Mouse (Mus musculus): ENCODE results near the gene Ypel2. TPM values are rescaled to one million over a fixed set of nuclear protein-coding genes. Genes with fewer than 3 reads are reported as not detected.

The Ypel2 gene
- polyA plus RNA-seq, 1 experiment from 2014 or later, result 7.7 TPM

- ATAC-seq (ENCODE audit: insufficient read depth, low FRiP score), result no peak
- Histone ChIP-seq H3K27me3 (ENCODE audit: control insufficient read depth, insufficient read depth, low read length) (no peaks in the 10 kb centered on the region), H3K4me3 (replicated peaks; ENCODE audit: low read length) (no peak overlapping the region), H3K27ac (ENCODE audit: low read length) (peak overlapping the region; percentile 52; the same call in 1 of the 2 replicates), H3K36me3 (ENCODE audit: control insufficient read depth, insufficient read depth, low read length) (no peaks in the 10 kb centered on the region), H3K9me3 (replicated peaks; ENCODE audit: control insufficient read depth, low read length) (no peaks in the 10 kb centered on the region), H3K9ac (ENCODE audit: low read length) (no peak overlapping the region), H3K4me1 (ENCODE audit: control insufficient read depth, insufficient read depth, low read length) (peaks cover 40% of the 10 kb centered on the region), H3K4me2 (ENCODE audit: low read depth, low read length) (no peak overlapping the region)
- 78% methylated on average over 8 of the region's 8 CpGs for WGBS
Observed at GRCm38 (mm10) chr11:86951672-86952071, 41.8 kb downstream of the Ypel2 start.

- Histone ChIP-seq H3K9ac (ENCODE audit: low read length) (no peak overlapping the region), H3K27me3 (ENCODE audit: control insufficient read depth, insufficient read depth, low read length) (no peaks in the 10 kb centered on the region), H3K4me2 (ENCODE audit: low read depth, low read length) (no peak overlapping the region), H3K36me3 (ENCODE audit: control insufficient read depth, insufficient read depth, low read length) (no peaks in the 10 kb centered on the region), H3K4me3 (replicated peaks; ENCODE audit: low read length) (no peak overlapping the region), H3K27ac (ENCODE audit: low read length) (peak overlapping the region; percentile 40), H3K9me3 (replicated peaks; ENCODE audit: control insufficient read depth, low read length) (no peaks in the 10 kb centered on the region), H3K4me1 (ENCODE audit: control insufficient read depth, insufficient read depth, low read length) (peaks cover 32% of the 10 kb centered on the region; the same call in 1 of the 2 replicates)
- WGBS, result 60% methylated on average over 3 of the region's 3 CpGs
- ATAC-seq (ENCODE audit: insufficient read depth, low FRiP score), result no peak
Observed at GRCm38 (mm10) chr11:86950491-86950890, 43.0 kb downstream of the Ypel2 start.

GRCm38 (mm10) chr11:86949951-86950441, 43.5 kb downstream of the Ypel2 start:
- Histone ChIP-seq H3K27me3 (ENCODE audit: control insufficient read depth, insufficient read depth, low read length) (no peaks in the 10 kb centered on the region), H3K9me3 (replicated peaks; ENCODE audit: control insufficient read depth, low read length) (no peaks in the 10 kb centered on the region), H3K4me3 (replicated peaks; ENCODE audit: low read length) (no peak overlapping the region), H3K4me2 (ENCODE audit: low read depth, low read length) (no peak overlapping the region), H3K36me3 (ENCODE audit: control insufficient read depth, insufficient read depth, low read length) (no peaks in the 10 kb centered on the region), H3K4me1 (ENCODE audit: control insufficient read depth, insufficient read depth, low read length) (peaks cover 33% of the 10 kb centered on the region; the same call in 1 of the 2 replicates), H3K27ac (ENCODE audit: low read length) (peak overlapping the region; percentile 40; the same call in 1 of the 2 replicates), H3K9ac (ENCODE audit: low read length) (no peak overlapping the region)
- peak; percentile 36; the same call in 1 of the 2 replicates for ATAC-seq (ENCODE audit: insufficient read depth, low FRiP score)
- WGBS, result 58% methylated on average over 9 of the region's 9 CpGs

GRCm38 (mm10) chr11:86946644-86947195, 46.8 kb downstream of the Ypel2 start:
- H3K4me1 ChIP-seq (ENCODE audit: control insufficient read depth, insufficient read depth, low read length), result peaks cover 22% of the 10 kb centered on the region; the same call in 1 of the 2 replicates
- no peaks in the 10 kb centered on the region for H3K27me3 ChIP-seq (ENCODE audit: control insufficient read depth, insufficient read depth, low read length)
- no peak overlapping the region for H3K27ac ChIP-seq (ENCODE audit: low read length)
- no peak overlapping the region for H3K4me2 ChIP-seq (ENCODE audit: low read depth, low read length)
- H3K36me3 ChIP-seq (ENCODE audit: control insufficient read depth, insufficient read depth, low read length), result no peaks in the 10 kb centered on the region
- WGBS, result 58% methylated on average over 6 of the region's 6 CpGs
- no peak overlapping the region for H3K4me3 ChIP-seq (replicated peaks; ENCODE audit: low read length)
- no peaks in the 10 kb centered on the region for H3K9me3 ChIP-seq (replicated peaks; ENCODE audit: control insufficient read depth, low read length)
- no peak for ATAC-seq (ENCODE audit: insufficient read depth, low FRiP score)
- H3K9ac ChIP-seq (ENCODE audit: low read length), result no peak overlapping the region

GRCm38 (mm10) chr11:86945933-86946332, 47.6 kb downstream of the Ypel2 start:
- no peak overlapping the region for H3K4me2 ChIP-seq (ENCODE audit: low read depth, low read length)
- H3K4me3 ChIP-seq (replicated peaks; ENCODE audit: low read length), result no peak overlapping the region
- WGBS, result 74% methylated on average over 6 of the region's 6 CpGs
- H3K27ac ChIP-seq (ENCODE audit: low read length), result no peak overlapping the region
- H3K36me3 ChIP-seq (ENCODE audit: control insufficient read depth, insufficient read depth, low read length), result no peaks in the 10 kb centered on the region
- no peaks in the 10 kb centered on the region for H3K9me3 ChIP-seq (replicated peaks; ENCODE audit: control insufficient read depth, low read length)
- H3K9ac ChIP-seq (ENCODE audit: low read length), result no peak overlapping the region
- H3K4me1 ChIP-seq (ENCODE audit: control insufficient read depth, insufficient read depth, low read length), result peaks cover 20% of the 10 kb centered on the region; the same call in 1 of the 2 replicates
- no peaks in the 10 kb centered on the region for H3K27me3 ChIP-seq (ENCODE audit: control insufficient read depth, insufficient read depth, low read length)
- ATAC-seq (ENCODE audit: insufficient read depth, low FRiP score), result no peak

GRCm38 (mm10) chr11:86945058-86945457, 48.4 kb downstream of the Ypel2 start:
- 62% methylated on average over 8 of the region's 8 CpGs for WGBS
- no peak overlapping the region for H3K4me3 ChIP-seq (replicated peaks; ENCODE audit: low read length)
- H3K27ac ChIP-seq (ENCODE audit: low read length), result peak overlapping the region; percentile 11; the same call in 1 of the 2 replicates
- H3K36me3 ChIP-seq (ENCODE audit: control insufficient read depth, insufficient read depth, low read length), result no peaks in the 10 kb centered on the region
- no peak overlapping the region for H3K4me2 ChIP-seq (ENCODE audit: low read depth, low read length)
- ATAC-seq (ENCODE audit: insufficient read depth, low FRiP score), result no peak
- no peak overlapping the region for H3K9ac ChIP-seq (ENCODE audit: low read length)
- H3K9me3 ChIP-seq (replicated peaks; ENCODE audit: control insufficient read depth, low read length), result no peaks in the 10 kb centered on the region
- peaks cover 14% of the 10 kb centered on the region; the same call in 1 of the 2 replicates for H3K4me1 ChIP-seq (ENCODE audit: control insufficient read depth, insufficient read depth, low read length)
- H3K27me3 ChIP-seq (ENCODE audit: control insufficient read depth, insufficient read depth, low read length), result no peaks in the 10 kb centered on the region

GRCm38 (mm10) chr11:86944539-86944938, 49.0 kb downstream of the Ypel2 start:
- Histone ChIP-seq H3K9ac (ENCODE audit: low read length) (no peak overlapping the region), H3K36me3 (ENCODE audit: control insufficient read depth, insufficient read depth, low read length) (no peaks in the 10 kb centered on the region), H3K4me1 (ENCODE audit: control insufficient read depth, insufficient read depth, low read length) (peaks cover 10% of the 10 kb centered on the region; the same call in 1 of the 2 replicates), H3K27ac (ENCODE audit: low read length) (no peak overlapping the region), H3K27me3 (ENCODE audit: control insufficient read depth, insufficient read depth, low read length) (no peaks in the 10 kb centered on the region), H3K4me2 (ENCODE audit: low read depth, low read length) (no peak overlapping the region), H3K4me3 (replicated peaks; ENCODE audit: low read length) (no peak overlapping the region), H3K9me3 (replicated peaks; ENCODE audit: control insufficient read depth, low read length) (no peaks in the 10 kb centered on the region)
- ATAC-seq (ENCODE audit: insufficient read depth, low FRiP score), result peak; percentile 72; the same call in 1 of the 2 replicates
- WGBS, result 37% methylated on average over 8 of the region's 8 CpGs

GRCm38 (mm10) chr11:86941904-86942303, 51.6 kb downstream of the Ypel2 start:
- Histone ChIP-seq H3K9me3 (replicated peaks; ENCODE audit: control insufficient read depth, low read length) (no peaks in the 10 kb centered on the region), H3K4me1 (ENCODE audit: control insufficient read depth, insufficient read depth, low read length) (peaks cover 10% of the 10 kb centered on the region; the same call in 1 of the 2 replicates), H3K4me3 (replicated peaks; ENCODE audit: low read length) (no peak overlapping the region), H3K9ac (ENCODE audit: low read length) (no peak overlapping the region), H3K27me3 (ENCODE audit: control insufficient read depth, insufficient read depth, low read length) (no peaks in the 10 kb centered on the region), H3K36me3 (ENCODE audit: control insufficient read depth, insufficient read depth, low read length) (no peaks in the 10 kb centered on the region), H3K27ac (ENCODE audit: low read length) (no peak overlapping the region), H3K4me2 (ENCODE audit: low read depth, low read length) (no peak overlapping the region)
- ATAC-seq (ENCODE audit: insufficient read depth, low FRiP score), result no peak
- WGBS, result 90% methylated on average over 8 of the region's 8 CpGs

GRCm38 (mm10) chr11:86939503-86939902, 54.0 kb downstream of the Ypel2 start:
- ATAC-seq (ENCODE audit: insufficient read depth, low FRiP score), result no peak
- H3K9ac ChIP-seq (ENCODE audit: low read length), result no peak overlapping the region

More at GRCm38 (mm10) chr11:86939503-86939902, 54.0 kb downstream of the Ypel2 start:
- H3K4me3 ChIP-seq (replicated peaks; ENCODE audit: low read length), result no peak overlapping the region
- no peak overlapping the region for H3K27ac ChIP-seq (ENCODE audit: low read length)
- no peaks in the 10 kb centered on the region for H3K9me3 ChIP-seq (replicated peaks; ENCODE audit: control insufficient read depth, low read length)
- H3K4me1 ChIP-seq (ENCODE audit: control insufficient read depth, insufficient read depth, low read length), result peaks cover 4% of the 10 kb centered on the region; the same call in 1 of the 2 replicates
- 78% methylated on average over 6 of the region's 6 CpGs for WGBS
- no peaks in the 10 kb centered on the region for H3K27me3 ChIP-seq (ENCODE audit: control insufficient read depth, insufficient read depth, low read length)
- H3K4me2 ChIP-seq (ENCODE audit: low read depth, low read length), result no peak overlapping the region
- no peaks in the 10 kb centered on the region for H3K36me3 ChIP-seq (ENCODE audit: control insufficient read depth, insufficient read depth, low read length)
